Mouse (Mus musculus) lung, postnatal 0 days (tissue): ENCODE measurements at regions not wholly inside any gene's neighbourhood (a gene's known extent, or its start where the extent isn't known, plus 50 kb on each side); places are given as distances from the start of the nearest gene placed in this dataset.

Experiments
- CTCF ChIP-seq: IDR thresholded peaks from 2 replicates; pipeline ENCODE4 v1.5.1; 2016; ENCODE audit warnings: antibody characterized with exemption, mild to moderate bottlenecking
- EP300 ChIP-seq: IDR thresholded peaks from 2 replicates; pipeline ENCODE4 v1.6.1; 2016; ENCODE audit warnings: antibody characterized with exemption, mild to moderate bottlenecking, control low read depth

- TF ChIP-seq EP300, result no peak
- no peak for TF ChIP-seq CTCF
These were observed 202.4 kb upstream of the Gimd1 start for GRCm38 (mm10) chr3:132427244-132427643.
